Mouse (Mus musculus) layer of hippocampus, postnatal 14 days (tissue): ENCODE data around the gene Ddah1. TPM values are rescaled to one million over a fixed set of nuclear protein-coding genes. Genes with fewer than 3 reads are reported as not detected.
"Not testable (repeated sequence)": the region's sequence is repeated elsewhere in the genome, so short reads cannot be mapped to it uniquely, and the experiment has no call there.

ENCODE experiments used
- DNase-seq, 2 experiments: peaks; one replicate each; pipeline ENCODE4 v3.0.0; 2021 to 2022; ENCODE audit warnings: low spot score in 2 of 2, mixed read lengths in 1 of 2
- total RNA-seq, 2 experiments: library from RNA; stranded (reverse); gene quantifications; 2 replicates each; pipeline ENCODE4 v1.2.3; 2021

Gene Ddah1
- total RNA-seq, 2 experiments from 2014 or later = 62.6 to 72.2 TPM

- no peak for DNase-seq
These were observed 96.8 kb downstream of the Ddah1 start for GRCm38 (mm10) chr3:145855299-145855698.

GRCm38 (mm10) chr3:145858388-145858787 is 99.9 kb downstream of the Ddah1 start:
- no peak for DNase-seq

DNA sequence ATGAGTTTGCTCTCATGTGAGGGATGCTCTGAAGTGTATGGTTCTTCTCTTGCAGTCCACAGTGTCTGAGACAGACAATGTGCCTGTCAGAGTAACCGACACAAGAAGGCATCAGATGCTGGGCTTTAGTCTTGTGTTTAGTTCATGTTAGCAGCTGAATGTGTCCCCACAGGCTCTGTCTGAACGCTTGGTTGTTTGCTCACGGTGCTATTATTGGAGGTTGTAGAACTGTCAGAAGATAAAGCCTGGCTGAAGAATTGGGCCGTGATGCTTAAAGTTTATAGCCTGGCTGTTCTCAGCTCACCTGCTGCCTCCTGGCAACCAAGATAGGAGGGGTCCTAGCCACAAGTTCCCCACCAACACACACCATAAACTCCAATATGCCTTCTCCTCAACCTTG is 104.0 kb downstream of the Ddah1 start:
- DNase-seq = no peak

DNA sequence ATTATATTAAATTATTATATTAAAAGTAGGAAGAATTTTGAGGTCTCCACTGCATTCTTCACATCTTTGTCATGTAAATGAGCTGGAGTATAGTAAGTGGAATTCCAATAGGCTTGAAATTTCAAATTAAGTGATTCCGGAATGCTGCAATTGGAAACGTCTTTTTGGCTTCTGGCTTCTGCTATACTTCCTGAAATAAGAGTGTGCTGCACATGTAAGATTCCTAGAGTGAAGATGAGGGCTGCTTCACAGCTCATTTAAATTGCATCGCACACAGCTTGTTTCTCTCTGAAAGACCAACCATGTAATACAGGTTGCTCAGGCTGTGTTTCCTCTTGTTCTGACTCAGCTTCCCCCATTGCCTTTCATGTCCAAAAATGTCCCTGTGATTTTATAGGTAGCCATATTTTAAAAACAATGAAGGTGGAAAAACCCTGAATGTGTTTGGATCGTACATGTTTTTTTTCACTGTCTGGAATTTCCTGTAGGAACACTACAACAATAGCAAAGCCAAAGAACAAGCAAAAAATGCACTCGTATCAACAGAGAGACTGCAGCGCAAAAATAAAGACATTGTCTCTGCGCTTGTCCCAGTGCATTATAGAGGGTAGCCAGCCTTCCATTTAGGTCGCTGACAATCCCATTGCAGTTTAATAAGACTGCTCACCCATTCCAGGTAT is 105.7 kb downstream of the Ddah1 start:
- DNase-seq = no peak

DNA sequence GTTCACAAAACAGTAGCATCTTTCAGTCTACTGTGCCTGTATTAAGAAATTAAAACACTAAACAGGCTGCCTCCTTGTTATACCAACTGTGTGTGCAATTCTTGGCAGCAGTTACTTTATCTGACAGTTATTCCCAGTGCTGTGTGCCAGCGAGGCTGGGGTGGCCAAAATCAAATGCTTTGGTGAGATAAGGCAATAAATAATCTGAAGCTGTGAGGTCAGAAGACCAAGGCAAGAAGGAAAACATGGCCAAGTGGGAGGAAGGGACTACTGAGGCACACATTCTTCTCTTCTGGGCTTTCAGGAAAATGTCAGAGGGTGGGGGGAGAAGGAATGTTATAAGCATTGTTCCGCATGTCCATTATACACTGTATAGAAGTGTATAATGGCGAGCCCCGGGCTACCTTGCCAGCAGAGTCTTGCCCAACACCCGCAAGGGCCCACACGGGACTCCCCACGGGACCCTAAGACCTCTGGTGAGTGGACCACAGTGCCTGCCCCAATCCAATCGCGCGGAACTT is 106.3 kb downstream of the Ddah1 start:
- DNase-seq = peak in 1 of 2 experiments; percentile 43

DNA sequence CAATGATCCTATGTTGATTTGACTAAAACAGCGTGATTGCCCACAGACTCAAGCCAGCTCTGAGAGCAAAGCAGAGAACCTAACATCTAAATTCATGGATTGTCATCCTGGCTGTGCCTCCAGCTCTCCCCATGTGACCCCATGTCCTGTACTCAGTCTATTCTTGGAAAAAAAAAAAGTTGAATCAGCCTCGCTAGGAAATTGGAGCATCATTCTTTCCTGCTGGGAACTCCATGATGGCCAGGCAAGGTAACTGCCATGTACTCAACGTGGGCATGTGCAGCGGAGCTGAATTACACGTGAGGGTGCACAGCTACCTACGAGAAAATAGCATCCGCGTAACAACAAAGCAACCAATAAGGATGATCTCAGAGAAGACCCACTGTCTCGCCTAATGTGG is 114.2 kb downstream of the Ddah1 start:
- DNase-seq = no peak

- DNase-seq = no peak
These were observed 114.8 kb downstream of the Ddah1 start for GRCm38 (mm10) chr3:145873271-145873670.

DNA sequence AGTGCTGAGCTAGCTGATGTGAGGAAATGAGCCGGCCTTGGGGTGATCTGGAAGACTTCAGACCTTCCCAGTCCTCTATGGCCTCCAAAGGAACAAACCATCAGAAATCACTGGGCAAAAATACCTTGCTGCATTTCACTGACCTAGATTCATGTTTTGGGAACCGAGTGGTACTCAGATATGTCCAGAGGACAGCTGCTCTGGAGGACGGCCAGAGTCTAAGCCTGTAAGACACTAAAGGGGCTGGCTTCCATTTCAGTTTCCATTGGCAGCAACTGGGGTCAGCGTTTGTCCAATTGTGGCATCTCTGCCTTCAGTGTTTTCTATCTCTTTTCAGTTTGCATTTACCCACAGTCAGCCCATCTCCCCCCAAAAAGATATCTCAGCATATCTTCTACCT is 115.7 kb downstream of the Ddah1 start:
- peak in 1 of 2 experiments; percentile 31 for DNase-seq

DNA sequence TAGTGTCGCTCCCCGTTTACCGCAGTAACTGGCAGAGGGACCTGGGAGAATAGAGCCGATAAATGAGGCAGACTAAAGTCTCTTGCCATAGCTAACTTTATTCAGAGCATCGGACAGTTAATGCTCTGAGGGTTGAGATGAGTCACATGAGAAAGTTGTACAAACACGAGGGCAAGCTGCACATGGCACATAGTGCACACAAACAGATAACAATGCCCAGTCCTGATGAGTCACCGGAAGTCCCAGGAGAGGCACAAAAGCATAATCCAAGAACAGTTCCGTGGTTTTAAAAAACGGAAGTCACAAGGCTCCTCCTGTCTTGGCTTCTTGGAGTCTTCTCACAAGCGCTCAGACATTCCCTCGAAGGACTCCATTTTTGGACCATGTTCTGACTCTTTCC is 117.6 kb downstream of the Ddah1 start:
- no peak for DNase-seq

GRCm38 (mm10) chr3:145878867-145879266 is 120.4 kb downstream of the Ddah1 start:
- not testable (repeated sequence) for DNase-seq

DNA sequence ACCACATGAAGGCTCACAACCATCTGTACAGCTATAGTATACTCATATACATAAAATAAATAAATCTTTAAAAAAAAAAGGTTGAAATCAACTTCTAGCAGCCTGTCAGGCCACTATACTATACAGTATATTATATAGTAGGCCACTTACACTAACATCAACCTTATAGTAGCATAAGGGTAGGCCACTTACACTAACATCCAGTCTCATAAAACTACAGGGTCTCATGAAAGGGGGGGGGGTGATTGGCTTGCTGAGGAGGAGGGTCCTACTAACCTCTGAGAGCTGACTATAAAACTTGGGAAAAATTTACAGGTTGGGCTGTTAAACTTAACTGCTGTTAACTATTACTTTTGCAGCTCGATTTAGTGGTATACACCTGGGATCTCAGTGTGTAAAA is 121.9 kb downstream of the Ddah1 start:
- no peak for DNase-seq

DNA sequence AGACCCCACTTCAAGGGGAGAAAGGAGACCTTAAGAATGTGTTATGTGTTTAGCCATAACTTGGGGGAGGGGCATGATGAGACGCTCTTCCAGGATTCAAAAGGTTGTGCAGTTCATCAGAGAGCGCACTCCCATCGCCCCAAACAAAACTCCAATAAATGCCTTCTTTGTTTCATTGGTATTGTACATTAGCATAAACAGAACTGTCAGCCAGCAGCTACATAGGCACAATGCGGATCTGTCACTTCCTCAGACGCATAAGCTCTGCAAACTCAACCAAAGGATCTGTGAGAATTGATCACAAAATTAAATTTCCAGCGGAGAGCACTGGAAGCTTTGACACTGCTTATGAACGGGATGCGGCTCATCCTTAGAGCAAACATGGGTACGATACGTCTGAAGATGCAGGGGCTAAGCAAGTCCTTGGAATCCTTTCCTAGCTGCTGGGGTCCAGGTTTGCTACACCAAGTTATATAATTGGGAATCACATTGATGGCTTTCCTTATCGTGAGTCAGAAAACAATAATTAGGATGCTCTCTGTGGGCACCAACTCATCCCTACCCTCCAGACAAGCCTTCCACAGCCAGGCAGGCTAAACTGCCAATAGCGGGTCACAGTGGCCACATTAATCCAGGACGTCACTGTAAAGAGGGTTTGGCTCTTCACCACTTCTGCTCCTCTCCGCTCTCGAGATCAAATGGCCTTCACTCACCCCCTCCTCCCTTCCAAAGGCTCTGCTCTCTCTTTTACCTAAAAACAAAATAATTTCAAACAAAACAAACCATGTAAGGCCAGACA is 123.8 kb downstream of the Ddah1 start:
- no peak for DNase-seq

DNA sequence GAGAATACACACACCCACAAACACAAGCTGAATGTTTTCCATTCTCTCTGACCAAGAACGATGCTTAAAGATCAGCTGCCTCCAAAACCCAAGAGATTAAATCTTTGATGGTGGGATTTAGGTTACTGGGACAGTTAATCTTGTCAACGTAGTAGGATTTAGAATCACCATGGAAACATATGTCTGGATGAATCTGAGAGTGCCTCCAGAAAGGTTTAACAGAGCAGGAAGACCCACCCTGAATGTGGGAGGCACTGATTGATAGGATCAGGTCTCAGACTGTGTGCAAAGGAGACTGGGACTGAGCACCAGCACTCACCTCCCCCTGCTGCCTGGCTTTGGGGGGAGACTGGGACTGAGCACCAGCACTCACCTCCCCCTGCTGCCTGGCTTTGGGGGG is 124.8 kb downstream of the Ddah1 start:
- no peak for DNase-seq

- DNase-seq = peak; percentile 13 to 65
These were observed 126.9 kb downstream of the Ddah1 start for GRCm38 (mm10) chr3:145885376-145885775.

DNA sequence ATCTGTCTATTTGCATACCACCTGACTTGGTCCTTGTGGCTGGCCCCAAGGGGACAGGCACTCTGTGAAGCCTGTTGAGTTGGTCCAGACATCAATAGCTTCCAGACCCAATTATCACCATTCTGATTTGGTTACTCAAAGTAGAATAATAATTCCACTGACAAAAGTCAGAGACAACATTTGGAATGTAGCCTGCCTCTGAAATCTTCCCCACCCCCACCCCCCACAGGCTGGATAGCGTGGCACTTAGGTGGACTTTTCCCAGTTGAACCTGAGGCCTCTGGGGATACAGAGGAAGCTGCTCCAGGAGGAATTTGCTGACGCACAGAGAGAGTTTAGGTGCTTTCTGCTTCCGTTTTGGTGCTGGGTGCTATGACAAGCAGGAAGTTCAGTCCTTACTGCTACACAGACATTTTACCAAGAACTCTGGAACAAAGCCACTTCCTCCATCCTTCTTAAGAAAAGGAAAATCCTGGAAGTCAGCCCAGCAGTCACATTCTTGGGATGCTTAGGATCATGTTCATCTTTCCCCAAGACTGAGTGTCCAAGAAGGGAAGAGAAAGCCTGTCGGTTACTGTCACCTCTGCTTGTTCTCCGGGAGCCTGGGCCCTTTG is 127.5 kb downstream of the Ddah1 start:
- DNase-seq = no peak

DNA sequence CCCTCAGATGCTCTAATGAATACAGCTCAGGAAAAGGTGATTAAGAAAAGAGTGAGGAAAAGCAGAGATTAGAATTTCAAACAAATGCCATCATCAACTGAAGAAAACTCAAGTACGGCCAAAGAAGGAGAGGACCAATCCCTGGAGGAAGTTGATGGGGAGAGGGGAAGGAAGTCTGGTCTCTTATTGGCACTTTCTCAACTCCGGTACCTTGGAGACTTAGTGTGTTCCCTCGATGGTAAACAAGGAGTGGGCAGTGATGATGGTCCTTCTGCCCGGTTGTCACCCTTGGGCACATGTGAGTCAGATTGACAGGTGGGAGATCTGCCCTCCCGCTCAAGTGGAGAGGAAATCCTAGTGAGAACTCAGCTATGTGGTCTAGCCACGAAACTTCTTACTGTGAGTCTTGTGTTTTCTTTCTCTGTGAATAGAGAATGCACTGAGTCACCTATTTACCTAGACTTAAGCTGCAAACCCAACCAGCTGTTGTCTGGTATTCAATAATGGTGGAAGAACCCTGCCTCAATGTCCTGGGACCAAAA is 129.0 kb downstream of the Ddah1 start:
- no peak for DNase-seq

GRCm38 (mm10) chr3:145890346-145891132 is 132.1 kb downstream of the Ddah1 start:
- DNase-seq = peak; percentile 24 to 75

GRCm38 (mm10) chr3:145892451-145892850 is 134.0 kb downstream of the Ddah1 start:
- no peak for DNase-seq

- DNase-seq = no peak
These were observed 135.7 kb downstream of the Ddah1 start for GRCm38 (mm10) chr3:145894131-145894530.

DNA sequence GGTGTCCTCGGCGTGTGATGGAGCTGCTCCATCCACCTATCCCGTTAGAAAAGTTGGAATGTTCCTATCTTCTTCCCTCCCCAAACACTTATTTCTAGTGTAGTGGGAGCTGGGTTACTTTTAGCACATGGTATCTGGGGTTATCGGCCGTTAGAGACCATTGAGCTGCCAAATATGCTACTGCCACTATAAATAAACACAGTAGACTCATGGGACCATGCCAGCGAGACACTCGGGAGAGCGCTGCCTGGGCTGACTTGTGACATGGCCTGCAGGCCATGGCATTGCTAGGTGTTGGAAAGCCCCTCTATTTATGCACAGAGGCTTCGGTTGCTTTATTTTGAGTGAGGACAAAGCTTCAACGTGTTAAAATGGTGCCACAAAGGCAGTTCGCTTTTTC is 139.3 kb downstream of the Ddah1 start:
- no peak for DNase-seq

- DNase-seq = no peak
These were observed 141.4 kb downstream of the Ddah1 start for GRCm38 (mm10) chr3:145899832-145900231.
